Mouse (Mus musculus) lung, postnatal 0 days (tissue): Measurements from ENCODE around the gene G6pc.

Source experiments
- CTCF ChIP-seq: IDR thresholded peaks from 2 replicates; pipeline ENCODE4 v1.5.1; 2016; ENCODE audit warnings: antibody characterized with exemption, mild to moderate bottlenecking
- EP300 ChIP-seq: IDR thresholded peaks from 2 replicates; pipeline ENCODE4 v1.6.1; 2016; ENCODE audit warnings: antibody characterized with exemption, mild to moderate bottlenecking, control low read depth

- no peak for TF ChIP-seq CTCF
- no peak for TF ChIP-seq EP300
These were observed 42.6 kb upstream of the G6pc start, which contains the start of gene Aoc2 for GRCm38 (mm10) chr11:101324763-101325162.
